Comparison of ENCODE assay signal across 8 mouse cellular contexts in the genomic region with DNA sequence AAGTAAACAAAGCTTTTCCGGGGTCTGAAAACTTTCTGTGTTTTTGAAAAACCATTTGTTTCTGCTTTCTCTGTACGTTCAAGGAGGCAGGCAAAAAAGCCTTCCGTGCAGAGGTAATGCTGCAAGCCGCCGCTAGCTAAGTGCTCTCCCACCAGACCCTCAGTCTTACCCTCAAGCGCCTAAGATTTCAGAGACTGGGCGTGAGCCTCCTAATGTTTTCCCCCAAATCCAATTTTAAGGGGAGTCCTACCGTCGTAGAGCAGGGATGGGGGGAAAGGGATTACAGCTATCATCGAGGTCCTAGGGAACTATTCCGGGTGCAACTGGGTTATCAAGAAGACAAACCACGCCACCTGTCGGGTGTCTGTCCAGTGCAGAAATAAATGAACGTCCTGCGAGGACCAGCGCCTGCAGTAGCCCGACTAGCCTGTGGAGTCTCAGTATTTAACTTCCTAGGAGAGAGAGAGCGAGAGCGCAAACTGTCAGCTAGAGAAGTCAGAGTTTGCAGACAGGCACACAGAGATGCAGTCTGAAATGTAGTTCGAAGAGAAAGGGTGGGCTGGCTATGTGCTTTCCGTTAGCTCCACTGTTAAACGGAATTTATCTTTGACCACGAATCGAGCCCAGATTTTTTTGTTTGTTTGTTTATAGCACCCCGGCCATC. TPM values are rescaled to one million over a fixed set of nuclear protein-coding genes. Genes with fewer than 3 reads are reported as not detected.
DNase-seq lines count a peak whose midpoint lies in the region; ATAC-seq and TF ChIP-seq lines count a peak whose summit lies in the region.

No protein-coding gene starts in this region.

- H3K36me3 ChIP-seq in hindbrain, embryonic 13.5 days: no peaks in the 10 kb centered on the region

- peaks cover 14% of the 10 kb centered on the region for H3K4me1 ChIP-seq in hindbrain, embryonic 13.5 days (replicated peaks)

- no peak overlapping the region for H3K27ac ChIP-seq in hindbrain, embryonic 13.5 days
- no peak overlapping the region for H3K27ac ChIP-seq in left cerebral cortex, adult 2 months

- peak; percentile 88 for DNase-seq in NIH3T3 (ENCODE audit: low read depth)
- DNase-seq in cerebellum, adult 8-10 months: peak; percentile 58
- peak; percentile 19 to 48 for DNase-seq in frontal cortex, postnatal 14 days (ENCODE audit: low spot score in 2 of 2)
- DNase-seq in left cerebral cortex, adult 2 months (ENCODE audit: extremely low spot score in 1 of 2, low spot score in 2 of 2): peak; percentile 33 to 35
- DNase-seq in right cerebral cortex, adult 18-20 months: peak; percentile 23
- DNase-seq in urinary bladder, postnatal 25 days (ENCODE audit: low spot score): peak; percentile 61

- peaks cover 43% of the 10 kb centered on the region for H3K27me3 ChIP-seq in hindbrain, embryonic 13.5 days

- H3K9me3 ChIP-seq in hindbrain, embryonic 13.5 days: no peaks in the 10 kb centered on the region

- H3K4me3 ChIP-seq in hindbrain, embryonic 13.5 days: peak overlapping the region; percentile 50
- H3K4me3 ChIP-seq in left cerebral cortex, adult 2 months: peak overlapping the region; percentile 47

- peak overlapping the region; percentile 93 for H3K4me2 ChIP-seq in hindbrain, embryonic 13.5 days

- peak; percentile 86 for ATAC-seq in hindbrain, embryonic 13.5 days (ENCODE audit: low FRiP score)
- peak; percentile 83 for ATAC-seq in megakaryocyte, adult 5-6 weeks (ENCODE audit: poor library complexity, severe bottlenecking)

- intact Hi-C loops in left cerebral cortex, adult 2 months (cut with DNase I): loop anchor here (1.0 to 10.0 kb wide), 4 partner anchors 54 to 292 kb away; partner anchors contain the start of gene Lemd3

- H3K9ac ChIP-seq in hindbrain, embryonic 13.5 days: peak overlapping the region; percentile 72

- no peak for TF ChIP-seq CTCF in left cerebral cortex, adult 2 months (IDR thresholded peaks at IDR 0.05)

- under 1% methylated on average over 25 of the region's 25 CpGs for WGBS in hindbrain, embryonic 13.5 days

RNA-seq across cellular contexts. Expression of gene Wif1, which starts 0.5 kb away (rescaled TPM):
- 7.2 and 10.7 TPM in 2 replicates for polyA plus RNA-seq in hindbrain, embryonic 13.5 days (2015; fragmentation: Nextera tagmentation; extraction: Ambion mirVana)
- 1 to 10 TPM; 1.4 to 1.7 TPM for total RNA-seq in left cerebral cortex, adult 2 months (2021)
- 0.11 TPM in 1 of 2 replicates, not detected in the other for total RNA-seq in megakaryocyte, adult 5-6 weeks (2015)
- total RNA-seq in megakaryocyte, adult 5-6 weeks (2017): 0.22 TPM in 1 of 2 replicates, not detected in the other

RNA-seq across cellular contexts. Expression of gene Lemd3, which starts 54.1 kb away (rescaled TPM):
- polyA plus RNA-seq in hindbrain, embryonic 13.5 days (2015; fragmentation: Nextera tagmentation; extraction: Ambion mirVana): 3.2 and 3.6 TPM in 2 replicates
- 10 to 100 TPM; 38.2 to 39.5 TPM for total RNA-seq in left cerebral cortex, adult 2 months (2021)
- 10.9 and 14.3 TPM in 2 replicates for total RNA-seq in megakaryocyte, adult 5-6 weeks (2015)
- total RNA-seq in megakaryocyte, adult 5-6 weeks (2017): 16.1 and 16.5 TPM in 2 replicates

Comparison
In these comparisons a context has a peak if more than half of its experiments do, and no peak if none do; other contexts are left out.
1. DNase-seq: peak in every context shown above with its lines; median percentile 88 in NIH3T3; 61 in urinary bladder, postnatal 25 days; 58 in cerebellum, adult 8-10 months; 34 in left cerebral cortex, adult 2 months; 34 in frontal cortex, postnatal 14 days; 23 in right cerebral cortex, adult 18-20 months.